Mouse (Mus musculus) cerebellum, postnatal 25 days (tissue): ENCODE data around the gene Sfxn5.
A peak's percentile ranks its signal among the peaks of the same experiment; 100 is the strongest.

Source experiments
- DNase-seq, 2 experiments: peaks; one replicate each; pipeline ENCODE4 v3.0.0; 2021; ENCODE audit warnings: mixed read lengths in 2 of 2

The Sfxn5 gene

GRCm38 (mm10) chr6:85363906-85364260, 30.7 kb upstream of the Sfxn5 start:
- DNase-seq = no peak

- no peak for DNase-seq
Observed at GRCm38 (mm10) chr6:85363231-85363905, 30.1 kb upstream of the Sfxn5 start.

DNA sequence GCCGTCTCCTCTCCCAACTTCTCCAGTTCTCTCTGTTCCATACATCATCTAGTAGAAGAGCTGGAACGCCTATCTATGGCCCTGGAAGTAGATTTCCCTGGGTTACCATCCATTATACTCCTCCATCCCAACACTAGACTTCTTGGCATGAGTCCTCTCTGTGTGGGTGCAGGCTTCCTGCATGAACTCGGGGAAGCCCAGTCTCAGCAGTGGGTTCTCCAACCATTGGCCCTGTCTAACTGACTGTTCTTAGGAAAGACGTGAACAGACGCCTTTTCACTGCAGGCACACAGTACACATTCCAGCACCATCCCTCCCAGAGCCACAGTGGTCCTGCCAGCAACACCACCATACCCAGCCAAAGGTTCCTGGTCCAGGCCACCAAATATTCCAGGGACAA, 29.4 kb upstream of the Sfxn5 start:
- no peak for DNase-seq

DNA sequence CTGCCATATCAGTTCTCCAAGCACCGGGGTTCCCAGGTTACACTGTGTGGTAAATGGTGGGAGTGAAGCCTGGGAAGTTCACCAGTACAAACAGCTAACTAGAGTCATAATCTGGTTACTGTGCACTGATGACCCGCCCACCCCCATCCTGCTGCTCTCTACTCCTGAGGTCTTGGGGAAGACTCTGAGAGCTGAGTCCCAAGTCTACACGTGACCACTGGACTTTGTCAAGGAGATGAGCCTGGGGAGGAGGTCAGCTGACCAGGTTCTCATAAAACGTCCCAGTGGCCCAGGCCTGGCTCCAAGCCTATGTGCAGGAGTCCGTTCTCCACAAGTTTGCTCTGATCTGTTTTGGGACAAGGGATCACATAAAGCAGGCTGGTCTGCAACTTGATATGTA, 27.1 kb upstream of the Sfxn5 start:
- no peak for DNase-seq

DNA sequence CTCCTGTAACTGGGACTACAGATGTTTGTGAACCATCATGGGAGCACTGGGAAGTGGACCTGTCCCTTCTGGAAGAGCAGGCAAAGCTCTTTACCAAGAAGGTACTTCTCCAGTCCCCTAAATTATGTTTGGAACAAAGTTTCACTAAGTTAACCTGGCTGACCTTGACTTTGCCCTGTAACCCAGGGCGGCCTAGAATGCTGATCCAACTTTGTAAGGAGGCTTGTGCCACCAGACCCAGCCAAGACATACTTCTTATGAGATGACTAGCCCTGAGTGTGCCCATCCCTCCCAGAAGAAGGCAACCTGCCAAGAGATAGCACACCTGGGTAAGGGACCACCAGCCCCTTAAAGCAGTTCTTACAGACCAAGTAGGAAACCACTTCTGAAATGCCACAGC, 25.7 kb upstream of the Sfxn5 start:
- no peak for DNase-seq

DNA sequence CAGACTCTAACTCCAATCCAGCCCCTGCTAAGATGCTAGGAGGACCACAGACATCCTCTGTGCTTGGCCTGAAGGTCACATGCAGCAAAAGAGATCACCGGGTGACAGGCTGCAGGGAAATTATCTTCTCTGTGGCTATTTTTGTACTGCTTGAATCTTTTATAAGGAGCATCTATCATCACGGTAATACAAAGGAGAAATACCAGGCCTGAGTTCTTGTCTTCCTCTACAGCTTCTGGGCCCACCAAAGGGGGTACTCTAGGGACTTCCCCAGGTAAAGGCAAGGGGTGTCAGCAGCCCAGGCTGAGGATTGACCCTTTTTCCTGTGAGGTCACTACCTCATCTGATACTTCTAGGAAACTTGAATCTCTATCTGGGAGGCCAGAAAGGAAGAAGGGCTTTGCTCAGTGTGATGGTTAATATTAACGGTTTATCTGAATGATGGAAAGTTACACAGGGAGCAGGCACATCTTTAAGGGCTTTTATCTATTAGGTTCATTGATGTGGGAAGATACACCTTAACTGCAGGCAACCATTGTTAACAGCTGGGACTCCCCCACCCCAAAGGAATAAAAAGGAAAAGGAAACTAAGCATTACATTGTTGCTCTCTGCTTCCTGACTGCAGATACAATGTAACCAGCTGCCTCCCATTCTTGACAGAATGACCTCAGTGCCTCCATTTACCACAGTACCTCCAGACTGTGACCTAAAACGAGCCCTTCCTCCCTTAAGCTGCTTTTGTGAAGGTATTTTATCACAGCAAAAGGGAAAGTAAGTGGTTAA, 23.7 kb upstream of the Sfxn5 start:
- DNase-seq = no peak

DNA sequence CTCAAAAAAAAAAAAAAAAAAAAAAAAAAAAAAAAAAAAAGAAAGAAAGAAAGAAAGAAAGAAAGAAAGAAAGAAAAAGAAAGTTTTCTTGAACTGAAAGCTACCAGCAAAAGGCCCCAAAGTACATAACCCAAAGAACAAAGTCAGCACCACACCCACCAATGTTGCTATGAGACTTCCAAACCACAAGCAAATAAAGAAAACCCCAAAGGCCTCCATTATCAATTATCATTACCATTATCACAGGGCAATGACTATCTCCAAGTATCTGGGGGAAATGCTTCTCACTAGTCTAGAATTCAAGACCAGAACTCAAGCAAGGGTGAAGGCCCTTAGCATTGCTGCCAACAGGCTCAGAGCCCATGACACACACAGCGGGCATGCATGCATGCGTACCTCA, 22.5 kb upstream of the Sfxn5 start:
- no peak for DNase-seq

- peak; percentile 75 to 78 for DNase-seq
Observed at GRCm38 (mm10) chr6:85354709-85355108, 21.5 kb upstream of the Sfxn5 start.

DNA sequence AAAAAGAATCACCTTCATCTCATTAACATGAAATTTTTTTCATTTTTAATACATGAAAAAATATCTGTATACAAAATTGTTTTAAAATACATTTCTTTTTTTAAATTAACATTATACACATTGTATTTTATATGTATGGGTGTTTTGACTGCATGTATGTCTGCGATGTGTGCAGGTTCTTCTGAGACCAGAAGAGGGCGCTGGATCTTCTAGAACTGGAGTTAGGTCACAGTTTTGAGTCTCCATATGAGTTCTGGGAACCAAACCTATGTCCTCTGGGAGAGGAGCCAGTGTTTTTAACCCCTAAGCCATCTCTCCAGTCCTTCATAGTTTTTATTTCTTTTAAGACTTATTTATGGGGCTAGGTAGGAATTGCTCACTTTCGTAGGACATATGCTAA, 20.5 kb upstream of the Sfxn5 start:
- DNase-seq = no peak

DNA sequence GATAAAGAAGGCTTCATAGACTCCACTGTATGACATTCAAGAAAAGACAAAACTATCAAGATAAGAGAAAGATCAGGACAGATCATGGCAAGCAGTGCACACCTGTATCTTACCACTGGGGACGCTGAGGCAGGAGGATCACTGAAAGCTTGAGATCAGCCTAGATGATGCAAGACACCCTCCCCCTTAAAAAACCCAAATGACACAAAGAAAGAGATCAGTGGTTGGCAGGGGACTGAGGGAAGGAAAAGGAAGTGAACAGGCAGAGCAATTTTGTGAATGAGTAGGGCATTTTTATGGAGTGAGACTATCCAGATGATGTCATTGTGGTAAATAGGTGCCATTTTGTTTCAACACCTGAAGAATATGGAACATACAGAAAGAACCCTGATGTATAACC, 16.9 kb upstream of the Sfxn5 start:
- no peak for DNase-seq

GRCm38 (mm10) chr6:85349246-85349645, 16.0 kb upstream of the Sfxn5 start:
- DNase-seq = peak in 1 of 2 experiments; percentile 74

DNA sequence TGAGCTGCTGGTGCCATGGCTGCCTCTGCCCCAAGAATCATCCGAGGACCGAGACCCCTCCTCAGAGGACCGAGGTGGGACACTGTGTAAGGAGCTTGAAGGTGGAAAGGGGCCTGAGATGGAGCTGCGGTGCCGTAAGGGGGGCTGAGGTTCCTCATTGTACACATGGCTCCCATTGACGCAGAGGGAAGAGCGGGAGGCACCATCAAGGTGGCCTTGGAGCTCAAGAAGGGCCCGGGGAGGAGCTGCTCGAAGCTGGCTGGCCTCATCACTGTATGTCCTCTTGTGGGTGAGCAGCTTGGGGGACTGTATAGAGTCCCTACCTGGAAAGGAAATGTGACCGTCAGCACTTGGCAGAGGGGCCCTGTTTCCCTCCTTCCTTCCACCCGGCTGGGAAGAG, 14.9 kb upstream of the Sfxn5 start:
- no peak for DNase-seq

GRCm38 (mm10) chr6:85346028-85346634, 12.9 kb upstream of the Sfxn5 start:
- peak; percentile 86 to 92 for DNase-seq

DNA sequence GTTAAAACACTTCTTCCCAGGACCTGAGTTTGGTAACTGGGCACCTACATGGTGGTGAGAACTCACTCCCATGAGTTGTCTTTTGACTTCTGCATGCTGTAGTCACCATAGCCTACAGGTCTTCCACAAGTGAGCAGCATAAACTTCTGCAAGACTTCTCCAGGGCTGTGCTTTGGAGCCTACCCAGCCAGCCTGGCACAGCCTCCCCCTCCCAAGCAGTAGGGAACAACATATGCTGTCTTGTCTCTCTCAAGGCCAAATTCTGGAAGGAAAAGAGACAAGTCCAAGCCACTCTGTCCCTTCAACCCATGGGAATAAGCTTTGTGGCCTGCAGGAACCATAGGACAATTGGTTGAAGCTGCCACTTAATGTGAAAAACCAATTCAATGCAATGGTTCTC, 11.7 kb upstream of the Sfxn5 start:
- DNase-seq = peak; percentile 53 to 65

DNA sequence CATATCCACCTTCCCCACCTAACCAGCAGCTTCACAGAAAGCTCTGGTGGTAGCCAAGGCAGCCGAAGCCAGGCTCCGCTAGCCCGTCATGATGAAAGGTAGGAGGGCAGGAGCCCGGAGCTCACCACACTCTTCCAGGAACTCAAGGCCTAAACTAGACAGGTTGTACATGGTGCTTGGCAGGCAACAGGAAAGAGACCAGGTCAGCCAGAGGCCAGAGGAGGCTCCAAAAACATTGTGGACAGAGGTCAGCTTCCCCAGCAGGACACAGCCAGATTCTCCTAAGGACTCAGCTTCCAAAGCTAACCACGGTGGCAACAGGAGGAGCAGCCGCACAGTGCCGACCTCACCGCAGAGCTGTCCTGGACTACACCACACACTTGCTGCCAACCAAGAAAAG, 9.8 kb upstream of the Sfxn5 start:
- DNase-seq = no peak

DNA sequence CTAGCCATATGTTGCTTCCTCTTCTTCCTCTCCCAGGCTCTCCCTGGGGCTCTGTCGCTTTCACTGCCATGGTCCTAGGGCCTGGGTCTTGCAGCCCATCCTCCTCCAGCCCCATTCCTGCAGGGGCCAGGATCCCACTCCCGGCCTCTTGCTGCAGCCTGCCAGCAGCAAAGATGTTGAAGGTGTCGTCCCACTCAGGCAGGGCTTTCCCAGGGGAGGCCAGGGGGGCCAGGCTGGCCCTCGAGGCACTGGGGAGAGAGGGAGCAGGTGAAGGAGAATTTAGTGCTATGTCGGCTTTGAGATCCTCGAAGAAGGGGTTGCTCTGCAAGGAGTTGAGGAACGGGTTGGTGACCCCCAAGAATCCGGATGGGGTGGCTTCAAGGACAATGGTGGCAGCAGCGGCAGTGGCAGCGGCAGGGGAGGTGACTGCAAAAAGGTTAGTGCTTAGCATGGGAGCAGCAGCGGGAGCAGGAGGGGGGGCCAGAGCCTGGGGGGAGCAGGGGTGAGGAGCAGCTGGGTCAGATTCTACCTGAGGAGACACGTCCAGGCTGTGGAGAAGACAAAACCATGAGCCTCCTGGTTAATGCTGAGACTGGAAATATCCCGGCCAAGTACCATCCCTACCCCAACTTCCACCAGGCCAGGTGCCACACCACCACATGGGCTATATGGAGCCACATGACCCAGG, 8.7 kb upstream of the Sfxn5 start:
- DNase-seq = no peak

GRCm38 (mm10) chr6:85340184-85340583, 7.0 kb upstream of the Sfxn5 start:
- DNase-seq = no peak

- peak; percentile 80 to 87 for DNase-seq
Observed at GRCm38 (mm10) chr6:85339273-85339901, 6.2 kb upstream of the Sfxn5 start.

- DNase-seq = peak in 1 of 2 experiments; percentile 37
Observed at GRCm38 (mm10) chr6:85336944-85337343, 3.7 kb upstream of the Sfxn5 start.

- peak in 1 of 2 experiments; percentile 10 for DNase-seq
Observed at GRCm38 (mm10) chr6:85335352-85335751, 2.1 kb upstream of the Sfxn5 start.

GRCm38 (mm10) chr6:85334851-85335250, 1.6 kb upstream of the Sfxn5 start:
- peak; percentile 29 to 45 for DNase-seq

DNA sequence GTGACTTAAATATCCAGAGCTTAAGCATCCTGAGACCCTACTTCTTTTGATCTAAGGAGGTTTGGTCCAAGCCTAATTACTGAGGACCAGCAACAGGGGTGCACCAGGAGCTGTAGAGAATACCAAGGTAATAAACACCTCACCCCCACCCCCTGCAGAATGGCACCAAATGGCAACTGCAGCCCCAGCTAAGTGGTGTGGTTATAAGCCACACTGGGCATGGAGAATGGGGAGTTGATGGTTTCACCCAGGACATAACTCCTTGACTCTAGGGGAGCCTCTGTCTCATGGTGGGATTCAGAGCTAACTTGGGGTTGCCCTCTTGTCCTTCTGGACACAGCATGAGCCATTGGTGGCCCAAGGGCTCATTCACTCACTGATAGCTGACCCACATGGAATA, 1.0 kb upstream of the Sfxn5 start:
- DNase-seq = peak; percentile 20 to 29

- no peak for DNase-seq
Observed at GRCm38 (mm10) chr6:85333732-85334131, 510 bp upstream of the Sfxn5 start.
